Mouse (Mus musculus): ENCODE results near the gene Dido1. TPM values are rescaled to one million over a fixed set of nuclear protein-coding genes. Genes with fewer than 3 reads are reported as not detected.

The Dido1 gene
- total RNA-seq, 1 experiment: 84.7 TPM

- in situ Hi-C loops (cut with MboI; ENCODE audit: low sequenced_read_pairs in 2 of 2, unreplicated experiment in 2 of 2): no loop called here
- H3K4me1 ChIP-seq (ENCODE audit: control insufficient read depth in 2 of 2, insufficient read depth in 2 of 2, low read length in 2 of 2, poor library complexity in 1 of 2): peaks cover 0 to 12% of the 10 kb centered on the region in 2 experiments; a peak in 2 of 4 replicates
- no peak for TF ChIP-seq CHD2 (IDR thresholded peaks at IDR 0.05; ENCODE audit: low read depth, low read length)
- no peak for TF ChIP-seq ZNF384 (IDR thresholded peaks at IDR 0.05; ENCODE audit: low read depth, low read length)
- no peak for TF ChIP-seq ZC3H11A (IDR thresholded peaks at IDR 0.05; ENCODE audit: borderline replicate concordance, low read depth, low read length)
These were observed 28.6 kb downstream of the Dido1 start for GRCm38 (mm10) chr2:180681225-180681624.

DNA sequence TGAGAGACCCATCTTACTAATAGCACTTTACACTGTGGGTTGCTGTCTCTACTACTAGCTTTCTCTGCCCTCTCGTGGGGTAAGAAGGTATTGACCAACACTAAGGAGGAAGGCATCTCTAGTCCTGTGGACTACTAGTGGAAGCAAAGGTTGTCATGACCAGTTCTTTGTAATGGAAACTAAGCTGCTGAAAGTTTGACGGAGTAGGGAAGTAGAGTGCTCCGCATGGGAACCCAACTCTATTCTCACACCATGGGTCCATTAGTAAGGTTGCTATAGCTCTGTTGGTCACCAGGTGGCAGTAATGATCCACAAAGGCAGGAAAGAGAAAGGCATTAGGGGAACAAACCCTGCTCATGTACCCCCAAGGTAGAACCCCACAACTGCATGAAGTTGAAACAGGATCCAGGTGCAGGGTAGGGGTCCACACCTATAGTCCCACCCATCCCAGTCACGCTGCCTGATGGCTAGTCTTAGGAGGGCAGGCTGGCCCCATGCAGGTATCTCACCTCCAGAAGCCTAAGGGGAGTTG is 31.1 kb downstream of the Dido1 start:
- H3K9ac ChIP-seq (ENCODE audit: insufficient read depth, low read depth, low read length, poor library complexity, severe bottlenecking): no peak overlapping the region
- in situ Hi-C loops (cut with MboI; ENCODE audit: low sequenced_read_pairs in 2 of 2, unreplicated experiment in 2 of 2): no loop called here

More at GRCm38 (mm10) chr2:180681225-180681624, 28.6 kb downstream of the Dido1 start:
- Histone ChIP-seq H3K36me3 (ENCODE audit: control insufficient read depth, insufficient read depth, low read length, poor library complexity, severe bottlenecking) (peaks cover 44% of the 10 kb centered on the region), H3K27ac (ENCODE audit: insufficient read depth, low read depth, low read length, poor library complexity, severe bottlenecking) (no peak overlapping the region), H3K9ac (ENCODE audit: insufficient read depth, low read depth, low read length, poor library complexity, severe bottlenecking) (no peak overlapping the region), H3K4me3 (ENCODE audit: insufficient read depth in 1 of 2, low read depth in 1 of 2, low read length in 2 of 2, poor library complexity in 1 of 2, severe bottlenecking in 1 of 2) (no peak overlapping the region), H3K9me3 (ENCODE audit: control insufficient read depth, insufficient read depth, low read depth, low read length) (no peaks in the 10 kb centered on the region)
- no peak for DNase-seq (ENCODE audit: low read depth, low spot score)

DNA sequence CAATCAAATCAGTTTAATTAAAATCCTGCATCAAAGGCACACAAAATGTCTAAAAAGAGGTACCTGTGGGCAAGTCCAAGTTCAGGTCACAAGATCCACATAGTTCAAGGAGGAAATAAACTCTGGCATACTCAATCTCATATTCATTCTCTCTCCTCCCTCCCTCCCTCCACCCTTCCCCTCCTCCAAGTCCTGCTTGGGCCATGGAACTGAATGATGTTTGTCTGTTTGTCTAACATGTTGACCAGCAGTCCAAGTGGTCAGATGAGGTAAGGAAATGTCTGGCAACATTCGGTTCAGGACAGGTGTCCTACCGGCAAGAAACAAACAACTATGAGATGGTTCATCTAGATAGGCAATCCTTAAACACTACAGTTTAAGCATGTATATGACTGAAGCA is 33.1 kb downstream of the Dido1 start:
- Histone ChIP-seq H3K9ac (ENCODE audit: insufficient read depth, low read depth, low read length, poor library complexity, severe bottlenecking) (no peak overlapping the region), H3K27ac (ENCODE audit: insufficient read depth, low read depth, low read length, poor library complexity, severe bottlenecking) (no peak overlapping the region), H3K4me1 (ENCODE audit: control insufficient read depth in 2 of 2, insufficient read depth in 2 of 2, low read length in 2 of 2, poor library complexity in 1 of 2) (peaks cover 0 to 10% of the 10 kb centered on the region in 2 experiments; a peak in 2 of 4 replicates), H3K36me3 (ENCODE audit: control insufficient read depth, insufficient read depth, low read length, poor library complexity, severe bottlenecking) (peaks cover 31% of the 10 kb centered on the region), H3K9me3 (ENCODE audit: control insufficient read depth, insufficient read depth, low read depth, low read length) (no peaks in the 10 kb centered on the region), H3K4me3 (ENCODE audit: insufficient read depth in 1 of 2, low read depth in 1 of 2, low read length in 2 of 2, poor library complexity in 1 of 2, severe bottlenecking in 1 of 2) (no peak overlapping the region)
- in situ Hi-C loops (cut with MboI; ENCODE audit: low sequenced_read_pairs in 2 of 2, unreplicated experiment in 2 of 2): no loop called here
- TF ChIP-seq HCFC1 (IDR thresholded peaks at IDR 0.05; ENCODE audit: borderline replicate concordance, insufficient read depth, low read length) (no peak), MAFK (IDR thresholded peaks at IDR 0.05; ENCODE audit: insufficient read depth, low read depth, low read length) (no peak), ZNF384 (IDR thresholded peaks at IDR 0.05; ENCODE audit: low read depth, low read length) (no peak), ZC3H11A (IDR thresholded peaks at IDR 0.05; ENCODE audit: borderline replicate concordance, low read depth, low read length) (no peak), CHD2 (IDR thresholded peaks at IDR 0.05; ENCODE audit: low read depth, low read length) (no peak)
- DNase-seq (ENCODE audit: low read depth, low spot score): no peak

More for the DNA sequence above, 31.1 kb downstream of the Dido1 start:
- Histone ChIP-seq H3K4me1 (ENCODE audit: control insufficient read depth in 2 of 2, insufficient read depth in 2 of 2, low read length in 2 of 2, poor library complexity in 1 of 2) (peaks cover 0 to 12% of the 10 kb centered on the region in 2 experiments; a peak in 2 of 4 replicates), H3K4me3 (ENCODE audit: insufficient read depth in 1 of 2, low read depth in 1 of 2, low read length in 2 of 2, poor library complexity in 1 of 2, severe bottlenecking in 1 of 2) (no peak overlapping the region), H3K27ac (ENCODE audit: insufficient read depth, low read depth, low read length, poor library complexity, severe bottlenecking) (no peak overlapping the region; the same call in 1 of the 2 replicates), H3K9me3 (ENCODE audit: control insufficient read depth, insufficient read depth, low read depth, low read length) (no peaks in the 10 kb centered on the region), H3K36me3 (ENCODE audit: control insufficient read depth, insufficient read depth, low read length, poor library complexity, severe bottlenecking) (peaks cover 32% of the 10 kb centered on the region)
- peak; percentile 18; the same call in 1 of the 2 replicates for TF ChIP-seq CHD2 (IDR thresholded peaks at IDR 0.05; ENCODE audit: low read depth, low read length)
- TF ChIP-seq HCFC1 (IDR thresholded peaks at IDR 0.05; ENCODE audit: borderline replicate concordance, insufficient read depth, low read length): no peak
- peak; percentile 70 for DNase-seq (ENCODE audit: low read depth, low spot score)

DNA sequence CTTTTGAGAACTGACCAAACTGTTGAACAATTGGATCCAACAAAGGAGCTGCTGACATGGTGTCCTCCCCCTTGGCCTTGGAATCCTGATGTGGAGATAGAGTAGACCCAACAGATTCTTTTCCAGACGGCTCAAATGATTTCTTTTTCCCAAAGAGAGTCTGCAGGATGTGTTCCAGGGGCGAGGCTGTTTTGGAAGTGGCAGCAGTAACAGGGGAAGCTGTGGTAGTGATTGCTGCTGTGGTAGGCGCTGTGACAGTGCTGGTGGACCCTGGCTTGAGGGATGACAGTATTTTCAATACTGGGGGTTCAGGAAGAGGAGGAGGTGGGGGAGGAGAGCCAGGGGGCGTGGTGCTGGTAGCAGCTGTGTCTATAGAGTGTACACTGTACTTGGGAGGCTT is 47.8 kb downstream of the Dido1 start:
- in situ Hi-C loops (cut with MboI; ENCODE audit: low sequenced_read_pairs in 2 of 2, unreplicated experiment in 2 of 2): no loop called here
- H3K9ac ChIP-seq (ENCODE audit: insufficient read depth, low read depth, low read length, poor library complexity, severe bottlenecking): no peak overlapping the region
- H3K4me1 ChIP-seq (ENCODE audit: control insufficient read depth in 2 of 2, insufficient read depth in 2 of 2, low read length in 2 of 2, poor library complexity in 1 of 2): peaks cover 0 to 9% of the 10 kb centered on the region in 2 experiments; a peak in 2 of 4 replicates
- no peak overlapping the region for H3K27ac ChIP-seq (ENCODE audit: insufficient read depth, low read depth, low read length, poor library complexity, severe bottlenecking)
- H3K9me3 ChIP-seq (ENCODE audit: control insufficient read depth, insufficient read depth, low read depth, low read length): no peaks in the 10 kb centered on the region
- no peak overlapping the region for H3K4me3 ChIP-seq (ENCODE audit: insufficient read depth in 1 of 2, low read depth in 1 of 2, low read length in 2 of 2, poor library complexity in 1 of 2, severe bottlenecking in 1 of 2)
- TF ChIP-seq HCFC1 (IDR thresholded peaks at IDR 0.05; ENCODE audit: borderline replicate concordance, insufficient read depth, low read length) (no peak), CHD2 (IDR thresholded peaks at IDR 0.05; ENCODE audit: low read depth, low read length) (no peak), MAFK (IDR thresholded peaks at IDR 0.05; ENCODE audit: insufficient read depth, low read depth, low read length) (no peak), ZC3H11A (IDR thresholded peaks at IDR 0.05; ENCODE audit: borderline replicate concordance, low read depth, low read length) (no peak), ZNF384 (IDR thresholded peaks at IDR 0.05; ENCODE audit: low read depth, low read length) (no peak)
- H3K36me3 ChIP-seq (ENCODE audit: control insufficient read depth, insufficient read depth, low read length, poor library complexity, severe bottlenecking): peaks cover 37% of the 10 kb centered on the region
- no peak for DNase-seq (ENCODE audit: low read depth, low spot score)

DNA sequence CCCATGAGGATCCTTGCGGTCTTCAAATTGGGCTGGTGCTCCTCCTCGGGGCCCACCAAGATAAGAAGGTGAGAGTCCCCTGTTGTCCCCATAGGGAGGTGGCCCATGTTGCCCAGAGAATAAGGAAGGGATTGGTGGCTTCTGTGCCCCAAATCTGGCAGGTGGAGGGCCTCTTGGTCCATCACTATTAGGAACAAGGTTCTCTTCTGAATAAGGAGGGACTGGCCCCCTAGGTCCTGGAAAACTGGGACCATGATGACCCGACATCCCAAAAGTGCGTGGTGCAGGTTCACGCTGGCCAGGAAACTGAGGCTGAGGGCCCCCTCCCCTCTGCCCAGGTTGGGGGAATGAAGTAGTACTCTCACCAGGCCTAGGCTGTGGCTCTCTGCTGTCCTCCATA is 49.3 kb downstream of the Dido1 start:
- no peak for TF ChIP-seq ZNF384 (IDR thresholded peaks at IDR 0.05; ENCODE audit: low read depth, low read length)
- TF ChIP-seq HCFC1 (IDR thresholded peaks at IDR 0.05; ENCODE audit: borderline replicate concordance, insufficient read depth, low read length): no peak
- TF ChIP-seq ZC3H11A (IDR thresholded peaks at IDR 0.05; ENCODE audit: borderline replicate concordance, low read depth, low read length): no peak
- no peak for TF ChIP-seq MAFK (IDR thresholded peaks at IDR 0.05; ENCODE audit: insufficient read depth, low read depth, low read length)
- in situ Hi-C loops (cut with MboI; ENCODE audit: low sequenced_read_pairs in 2 of 2, unreplicated experiment in 2 of 2): no loop called here
- peaks cover 0 to 9% of the 10 kb centered on the region in 2 experiments; a peak in 2 of 4 replicates for H3K4me1 ChIP-seq (ENCODE audit: control insufficient read depth in 2 of 2, insufficient read depth in 2 of 2, low read length in 2 of 2, poor library complexity in 1 of 2)
- no peak for DNase-seq (ENCODE audit: low read depth, low spot score)
- no peak overlapping the region for H3K9ac ChIP-seq (ENCODE audit: insufficient read depth, low read depth, low read length, poor library complexity, severe bottlenecking)
- no peaks in the 10 kb centered on the region for H3K9me3 ChIP-seq (ENCODE audit: control insufficient read depth, insufficient read depth, low read depth, low read length)
- no peak overlapping the region for H3K27ac ChIP-seq (ENCODE audit: insufficient read depth, low read depth, low read length, poor library complexity, severe bottlenecking)
- H3K36me3 ChIP-seq (ENCODE audit: control insufficient read depth, insufficient read depth, low read length, poor library complexity, severe bottlenecking): peaks cover 26% of the 10 kb centered on the region
- H3K4me3 ChIP-seq (ENCODE audit: insufficient read depth in 1 of 2, low read depth in 1 of 2, low read length in 2 of 2, poor library complexity in 1 of 2, severe bottlenecking in 1 of 2): no peak overlapping the region

Data from ES-E14 (cell line).